Mouse (Mus musculus): ENCODE data around the gene Rtl8a. TPM values are rescaled to one million over a fixed set of nuclear protein-coding genes. Genes with fewer than 3 reads are reported as not detected.

The Rtl8a gene
- total RNA-seq, 2 experiments from 2014 or later: 189 to 270 TPM

Other genes starting within 250 kb of the Rtl8a start
- not detected for gene Etd, start 208.8 kb downstream of the Rtl8a start, total RNA-seq (2021)
- gene Rtl8c, start 35.6 kb downstream of the Rtl8a start, total RNA-seq (2021): 100 to 1,000 TPM; 116 to 128 TPM
- not detected for gene Gm14597, start 34.7 kb downstream of the Rtl8a start, total RNA-seq (2021)
- 100 to 1,000 TPM; 168 to 188 TPM for gene Rtl8b, start 26.7 kb upstream of the Rtl8a start, total RNA-seq (2021)
- under 1 TPM in 1 of 2 experiments, not detected in 1; 0.31 TPM for gene 4930502E18Rik, start 81.1 kb upstream of the Rtl8a start, total RNA-seq (2021)
- not detected for gene 1700013H16Rik, start 114.1 kb upstream of the Rtl8a start, total RNA-seq (2021)
- not detected for gene Zfp36l3, start 132.7 kb upstream of the Rtl8a start, total RNA-seq (2021)
- 1 to 10 TPM; 1.2 to 1.4 TPM for gene Xlr, start 154.0 kb upstream of the Rtl8a start, total RNA-seq (2021)